Mouse (Mus musculus) heart, embryonic 11.5 days (tissue): ENCODE measurements around the gene Cdk19. TPM values are rescaled to one million over a fixed set of nuclear protein-coding genes. Genes with fewer than 3 reads are reported as not detected.
"Not testable (repeated sequence)": the region's sequence is repeated elsewhere in the genome, so short reads cannot be mapped to it uniquely, and the experiment has no call there.

ENCODE experiments used
- ATAC-seq: fragments of 200-750 bp; cut with Nextera tagmentation; replicated peaks from 2 replicates; pipeline ENCODE4 v1.8.0; 2017; ENCODE audit warnings: moderate library complexity; ENCODE audit not compliant: insufficient number of reproducible peaks, low FRiP score, low TSS enrichment
- H3K27ac ChIP-seq: fragments of 300-500 bp; sonication (generic); 2 replicates; pipeline ENCODE4 v1.5.1; 2014; ENCODE audit warnings: mild to moderate bottlenecking, low read depth, low read length
- H3K27me3 ChIP-seq: fragments of 300-500 bp; sonication (generic); 2 replicates; pipeline ENCODE4 v1.6.1; 2014; ENCODE audit warnings: mild to moderate bottlenecking, low read length, mixed read lengths; ENCODE audit not compliant: control insufficient read depth, insufficient read depth
- H3K36me3 ChIP-seq: fragments of 300-500 bp; sonication (generic); 2 replicates; pipeline ENCODE4 v1.6.1; 2014; ENCODE audit warnings: mild to moderate bottlenecking, low read length, moderate library complexity, mixed read lengths; ENCODE audit not compliant: control insufficient read depth, insufficient read depth
- H3K4me1 ChIP-seq: fragments of 300-500 bp; sonication (generic); 2 replicates; pipeline ENCODE4 v1.6.1; 2014; ENCODE audit warnings: low read length; ENCODE audit not compliant: control insufficient read depth, insufficient read depth
- H3K4me2 ChIP-seq: fragments of 300-500 bp; sonication (generic); 2 replicates; pipeline ENCODE4 v1.6.1; 2014; ENCODE audit warnings: mild to moderate bottlenecking, moderate library complexity
- H3K4me3 ChIP-seq: fragments of 300-500 bp; sonication (generic); 2 replicates; pipeline ENCODE4 v1.5.1; 2014; ENCODE audit warnings: low read depth, low read length
- H3K9ac ChIP-seq: fragments of 300-500 bp; sonication (generic); 2 replicates; pipeline ENCODE4 v1.6.1; 2014; ENCODE audit warnings: mild to moderate bottlenecking, low read depth, low read length, moderate library complexity
- H3K9me3 ChIP-seq: fragments of 300-500 bp; sonication (generic); replicated peaks from 2 replicates; pipeline ENCODE4 v1.6.1; 2016; ENCODE audit warnings: low read length; ENCODE audit not compliant: control insufficient read depth
- WGBS: fragments of 180-500 bp; shearing (Covaris S2); extraction: QIAGEN DNeasy Blood & Tissue Kit; methylation state at CpG from one replicate; pipeline ENCODE4 v1.1.7; 2014; ENCODE audit not compliant: insufficient replicate concordance; 5-methylcytosine and 5-hydroxymethylcytosine counted together
- polyA plus RNA-seq: library from polyadenylated mRNA; unstranded; fragments of >200 nt; fragmentation: Nextera tagmentation; extraction: Ambion mirVana; gene quantifications from 2 replicates; pipeline ENCODE4 v1.2.1, GENCODE M21; 2014

Cdk19 gene
- polyA plus RNA-seq, 1 experiment from 2014 or later = 6.4 TPM

DNA sequence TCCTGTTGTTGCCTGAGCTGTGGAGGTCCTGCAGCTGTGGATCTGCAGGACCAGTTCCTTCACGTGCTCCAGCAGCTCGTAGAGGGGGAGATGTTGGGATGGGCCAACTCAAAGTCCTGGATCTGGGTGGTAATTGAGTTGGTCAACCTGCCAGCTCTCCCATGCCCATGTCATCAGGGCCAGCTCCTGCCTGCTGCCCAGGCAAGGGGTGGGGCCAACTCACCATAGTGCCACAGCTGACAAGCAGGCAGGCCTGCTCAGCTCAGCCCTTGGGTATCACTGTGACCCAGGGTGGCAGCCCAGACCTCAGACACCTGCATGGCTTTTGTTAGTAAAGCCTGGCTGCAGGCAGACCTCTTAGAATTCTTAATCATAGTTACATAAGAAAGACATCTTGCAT is 81.3 kb downstream of the Cdk19 start:
- Histone ChIP-seq H3K4me2 (no peak overlapping the region), H3K4me3 (no peak overlapping the region), H3K27ac (no peak overlapping the region), H3K4me1 (peaks cover 8% of the 10 kb centered on the region), H3K9me3 (no peaks in the 10 kb centered on the region), H3K9ac (no peak overlapping the region), H3K36me3 (no peaks in the 10 kb centered on the region), H3K27me3 (no peaks in the 10 kb centered on the region)
- WGBS = 81% methylated on average over 2 of the region's 2 CpGs
- no peak for ATAC-seq

DNA sequence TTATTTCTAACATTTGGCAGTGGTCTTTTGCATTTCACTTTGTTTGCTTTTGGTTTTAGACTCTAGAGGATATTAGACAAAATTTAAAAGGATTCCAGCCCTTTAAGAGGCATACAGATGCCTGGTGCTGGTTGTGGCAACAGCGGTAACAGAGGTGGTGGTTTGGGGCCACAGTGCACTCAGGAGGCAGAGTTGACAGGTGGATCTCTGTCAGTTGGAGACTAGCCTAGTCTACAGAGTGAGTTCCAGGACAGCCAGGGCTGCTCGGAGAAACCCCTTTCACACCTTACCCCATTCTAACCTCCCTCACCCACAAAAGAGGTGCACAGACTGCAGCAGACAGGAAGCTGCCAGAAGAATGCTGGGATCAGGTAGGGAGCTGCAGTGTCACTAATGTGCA is 82.4 kb downstream of the Cdk19 start:
- Histone ChIP-seq H3K9ac (no peak overlapping the region), H3K4me1 (peaks cover 9% of the 10 kb centered on the region), H3K36me3 (no peaks in the 10 kb centered on the region), H3K27me3 (no peaks in the 10 kb centered on the region), H3K9me3 (no peaks in the 10 kb centered on the region), H3K4me3 (no peak overlapping the region), H3K4me2 (no peak overlapping the region), H3K27ac (no peak overlapping the region)
- ATAC-seq = no peak
- WGBS = 80% methylated on average over 2 of the region's 2 CpGs

DNA sequence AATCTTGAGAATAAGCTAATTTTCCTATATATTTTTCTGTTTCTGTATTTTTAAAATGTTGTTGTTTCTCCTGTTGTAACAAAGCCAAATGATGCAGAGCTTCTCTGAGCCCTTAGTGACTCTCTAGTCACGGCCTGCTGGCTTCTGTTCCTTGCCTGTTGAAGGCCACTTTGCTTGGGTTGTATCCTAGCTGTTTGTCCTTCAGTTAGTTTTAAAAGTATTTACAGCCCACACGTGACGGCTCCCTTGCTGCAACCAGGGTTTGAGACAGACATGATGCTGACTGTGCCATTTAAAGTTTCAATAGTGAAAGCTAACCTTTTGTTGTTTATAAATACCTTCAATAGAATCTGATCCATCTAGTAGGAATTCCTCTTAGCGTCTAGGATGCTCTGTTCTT is 83.3 kb downstream of the Cdk19 start:
- H3K9me3 ChIP-seq = no peaks in the 10 kb centered on the region
- peaks cover 8% of the 10 kb centered on the region for H3K4me1 ChIP-seq
- H3K27ac ChIP-seq = no peak overlapping the region
- WGBS = 60% methylated on average over 4 of the region's 4 CpGs
- no peaks in the 10 kb centered on the region for H3K27me3 ChIP-seq
- H3K36me3 ChIP-seq = no peaks in the 10 kb centered on the region
- no peak overlapping the region for H3K4me2 ChIP-seq
- H3K9ac ChIP-seq = no peak overlapping the region
- no peak overlapping the region for H3K4me3 ChIP-seq
- ATAC-seq = no peak

DNA sequence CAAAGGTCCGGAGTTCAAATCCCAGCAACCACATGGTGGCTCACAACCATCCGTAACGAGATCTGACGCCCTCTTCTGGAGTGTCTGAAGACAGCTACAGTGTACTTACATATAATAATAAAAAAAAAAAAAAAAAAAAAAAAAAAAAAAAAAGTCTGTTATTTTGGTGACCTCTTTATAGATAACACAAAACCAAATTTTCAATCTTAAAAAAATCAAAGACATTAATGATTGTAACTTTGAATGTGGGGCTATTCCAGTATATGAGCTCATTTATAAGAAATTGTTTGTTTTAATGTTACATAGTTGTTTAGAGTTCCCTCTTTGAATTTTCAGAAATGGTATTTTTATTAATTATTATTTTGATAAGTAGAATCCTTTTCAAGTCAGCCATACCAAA is 85.1 kb downstream of the Cdk19 start:
- ATAC-seq, H3K27me3 ChIP-seq, H3K4me2 ChIP-seq, H3K4me1 ChIP-seq, H3K27ac ChIP-seq, H3K4me3 ChIP-seq, H3K36me3 ChIP-seq, H3K9me3 ChIP-seq, H3K9ac ChIP-seq: not testable (repeated sequence)
- WGBS = 61% methylated on average over 4 of the region's 4 CpGs

DNA sequence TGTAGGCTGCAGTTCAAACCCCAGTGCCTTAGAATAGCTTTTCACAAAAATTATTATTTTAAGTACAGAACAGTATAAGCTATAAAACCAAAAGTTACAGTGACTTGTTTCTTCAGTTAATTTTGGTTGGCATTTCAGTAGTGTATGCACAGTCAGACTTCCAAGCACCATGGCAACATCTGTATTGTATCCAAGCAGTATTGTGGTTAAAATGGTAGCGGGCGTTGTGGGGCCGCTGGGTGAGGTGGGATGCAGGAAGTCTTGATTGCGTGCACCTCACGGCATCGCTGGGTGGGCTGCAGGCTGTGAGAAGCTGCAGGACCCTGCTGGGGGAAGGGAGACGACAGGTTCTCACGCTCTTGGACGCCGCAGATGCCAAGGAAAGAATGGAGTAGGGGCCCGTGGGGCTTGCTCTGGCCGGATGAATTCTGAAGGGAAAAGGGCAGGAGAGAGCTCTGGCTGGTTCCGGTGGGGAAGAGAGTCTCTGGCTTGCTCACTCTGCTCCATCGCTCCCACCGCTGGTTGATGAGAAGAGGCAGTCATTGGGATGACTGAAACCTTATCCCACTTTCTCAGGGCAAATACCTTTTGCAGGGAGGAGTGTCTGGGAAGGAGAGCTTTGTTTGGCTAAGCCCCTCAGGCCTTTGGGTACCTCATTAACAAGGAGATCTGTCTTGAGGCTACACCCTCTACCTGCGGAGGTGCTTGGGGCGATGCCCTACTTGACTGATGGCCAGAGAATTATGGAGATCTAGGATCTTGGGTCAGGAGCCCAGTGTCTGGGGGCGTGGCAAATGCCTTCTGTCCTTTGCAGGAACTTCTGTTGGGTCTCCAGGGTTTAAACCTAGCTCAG is 86.1 kb downstream of the Cdk19 start:
- no peak overlapping the region for H3K27ac ChIP-seq
- H3K9me3 ChIP-seq = no peaks in the 10 kb centered on the region
- H3K4me1 ChIP-seq = peaks cover 7% of the 10 kb centered on the region
- ATAC-seq = 0 out of 2 replicates have a peak, but pooled peaks have one; percentile 18
- no peaks in the 10 kb centered on the region for H3K36me3 ChIP-seq
- no peaks in the 10 kb centered on the region for H3K27me3 ChIP-seq
- H3K4me2 ChIP-seq = peak overlapping the region; percentile 63
- WGBS = 24% methylated on average over 18 of the region's 18 CpGs
- H3K4me3 ChIP-seq = peak overlapping the region; percentile 22; the same call in 1 of the 2 replicates
- H3K9ac ChIP-seq = 0 out of 2 replicates have a peak overlapping the region, but pooled peaks have one; percentile 34

DNA sequence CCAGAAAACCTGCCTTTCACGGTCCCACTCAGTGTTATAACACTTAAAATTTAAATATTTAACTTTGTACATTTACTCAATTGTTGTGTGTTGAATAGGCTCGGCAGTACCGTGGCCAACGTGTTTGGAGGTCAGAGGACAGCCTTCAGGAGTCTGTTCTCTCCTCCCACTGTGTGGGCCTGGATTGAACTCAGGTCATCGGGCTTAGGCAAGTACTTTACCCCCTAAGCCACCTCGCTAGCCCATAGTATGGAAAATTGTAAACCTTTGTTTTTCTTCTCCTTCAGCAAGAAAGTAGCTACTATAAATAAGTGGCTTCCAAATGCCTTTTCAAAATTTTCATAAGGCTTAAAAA is 86.7 kb downstream of the Cdk19 start:
- H3K4me1 ChIP-seq = peaks cover 7% of the 10 kb centered on the region
- no peak overlapping the region for H3K4me2 ChIP-seq
- no peaks in the 10 kb centered on the region for H3K9me3 ChIP-seq
- H3K4me3 ChIP-seq = no peak overlapping the region
- WGBS = 71% methylated on average over 6 of the region's 6 CpGs
- no peaks in the 10 kb centered on the region for H3K27me3 ChIP-seq
- no peak overlapping the region for H3K27ac ChIP-seq
- no peak overlapping the region for H3K9ac ChIP-seq
- no peaks in the 10 kb centered on the region for H3K36me3 ChIP-seq
- ATAC-seq = no peak

DNA sequence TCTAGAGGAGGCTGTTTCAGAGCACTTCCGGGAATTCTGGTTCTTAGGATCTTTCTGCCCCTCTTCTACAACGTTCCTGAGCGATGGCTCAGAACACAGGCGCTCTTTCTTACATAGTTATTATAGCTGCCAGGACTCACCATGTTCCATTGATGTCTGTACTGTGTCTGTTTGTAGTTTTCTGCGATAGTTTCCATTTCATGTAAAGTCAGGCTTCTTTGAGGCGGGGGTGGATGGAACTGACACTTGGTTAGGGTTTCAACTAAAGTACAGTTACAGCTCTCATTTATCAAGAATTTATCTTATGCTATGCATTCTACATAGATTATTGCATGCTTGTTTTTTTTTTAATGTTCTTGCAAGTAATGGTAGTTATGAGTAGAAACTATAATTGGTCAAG is 89.3 kb downstream of the Cdk19 start:
- peaks cover 7% of the 10 kb centered on the region; the same call in 1 of the 2 replicates for H3K4me1 ChIP-seq
- no peaks in the 10 kb centered on the region for H3K36me3 ChIP-seq
- H3K27me3 ChIP-seq = no peaks in the 10 kb centered on the region
- H3K9me3 ChIP-seq = no peaks in the 10 kb centered on the region
- H3K4me2 ChIP-seq = no peak overlapping the region
- ATAC-seq = no peak
- 76% methylated on average over 6 of the region's 6 CpGs for WGBS
- no peak overlapping the region for H3K9ac ChIP-seq
- H3K4me3 ChIP-seq = no peak overlapping the region
- H3K27ac ChIP-seq = no peak overlapping the region

DNA sequence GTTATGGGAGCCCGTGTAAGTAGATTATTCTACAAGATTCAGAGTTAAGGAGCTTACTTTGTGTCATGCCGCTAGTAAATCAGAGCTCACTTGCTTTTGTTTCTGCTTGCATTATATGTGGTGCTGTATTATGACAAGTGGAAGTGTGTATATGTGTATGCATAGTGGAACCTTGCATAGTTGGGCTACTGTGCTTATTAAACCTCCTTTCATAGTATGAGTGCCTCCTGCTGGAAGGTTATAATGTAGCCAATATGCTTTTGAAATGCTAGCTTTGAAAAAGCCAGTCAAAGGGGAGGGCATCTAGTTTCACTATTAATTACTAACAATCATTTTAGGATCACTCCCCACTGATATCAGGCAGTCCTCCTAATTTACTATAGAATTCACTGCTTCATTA is 89.7 kb downstream of the Cdk19 start:
- ATAC-seq = no peak
- H3K4me1 ChIP-seq = peaks cover 7% of the 10 kb centered on the region; the same call in 1 of the 2 replicates
- H3K4me2 ChIP-seq = no peak overlapping the region
- H3K4me3 ChIP-seq = no peak overlapping the region
- 89% methylated on average over 2 of the region's 2 CpGs for WGBS
- no peak overlapping the region for H3K27ac ChIP-seq
- no peak overlapping the region for H3K9ac ChIP-seq
- H3K9me3 ChIP-seq = no peaks in the 10 kb centered on the region
- no peaks in the 10 kb centered on the region for H3K36me3 ChIP-seq
- H3K27me3 ChIP-seq = no peaks in the 10 kb centered on the region

DNA sequence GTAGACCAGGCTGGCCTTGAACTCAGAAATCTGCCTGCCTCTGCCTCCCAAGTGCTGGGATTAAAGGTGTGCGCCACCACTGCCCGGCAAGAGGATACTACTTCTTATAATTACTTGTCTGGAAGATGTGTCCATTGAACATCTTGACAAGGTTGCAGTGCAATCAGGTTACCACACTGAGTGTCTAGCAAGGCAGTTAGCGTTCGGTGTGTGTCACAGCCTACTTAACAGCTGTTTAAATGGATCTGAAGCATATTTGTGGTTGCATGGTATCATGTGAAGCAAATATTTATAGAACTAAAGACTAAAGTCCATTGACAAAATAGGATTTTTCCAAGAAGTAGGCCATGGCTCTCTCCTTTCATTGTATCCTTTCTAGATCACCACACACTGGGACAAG is 90.8 kb downstream of the Cdk19 start:
- 90% methylated on average over 4 of the region's 4 CpGs for WGBS
- Histone ChIP-seq H3K4me1 (peaks cover 6% of the 10 kb centered on the region; the same call in 1 of the 2 replicates), H3K4me2 (no peak overlapping the region), H3K36me3 (no peaks in the 10 kb centered on the region), H3K27me3 (no peaks in the 10 kb centered on the region), H3K9me3 (no peaks in the 10 kb centered on the region), H3K4me3 (no peak overlapping the region), H3K27ac (no peak overlapping the region), H3K9ac (no peak overlapping the region)
- no peak for ATAC-seq
